Mouse (Mus musculus) heart, embryonic 13.5 days (tissue): ENCODE results near the gene Foxp1. TPM values are rescaled to one million over a fixed set of nuclear protein-coding genes. Genes with fewer than 3 reads are reported as not detected.

Experiments used
- ATAC-seq: fragments of 200-750 bp; cut with Nextera tagmentation; 2 replicates; pipeline ENCODE4 v1.8.0; 2017; ENCODE audit warnings: moderate TSS enrichment; ENCODE audit not compliant: insufficient number of reproducible peaks, low FRiP score, low TSS enrichment; ENCODE audit errors: extremely low read depth
- H3K27ac ChIP-seq: fragments of 300-500 bp; sonication (generic); replicated peaks from 2 replicates; pipeline ENCODE4 v1.5.1; 2015; ENCODE audit warnings: moderate library complexity, mild to moderate bottlenecking, inconsistent platforms
- H3K27me3 ChIP-seq: fragments of 300-500 bp; sonication (generic); replicated peaks from 2 replicates; pipeline ENCODE4 v1.6.1; 2015; ENCODE audit warnings: mild to moderate bottlenecking, inconsistent platforms
- H3K36me3 ChIP-seq: fragments of 300-500 bp; sonication (generic); 2 replicates; pipeline ENCODE4 v1.6.1; 2015; ENCODE audit warnings: mild to moderate bottlenecking, inconsistent platforms
- H3K4me1 ChIP-seq: fragments of 300-500 bp; sonication (generic); 2 replicates; pipeline ENCODE4 v1.6.1; 2015; ENCODE audit warnings: inconsistent platforms
- H3K4me2 ChIP-seq: fragments of 300-500 bp; sonication (generic); 2 replicates; pipeline ENCODE4 v1.6.1; 2015; ENCODE audit warnings: inconsistent platforms, mild to moderate bottlenecking, moderate library complexity
- H3K4me3 ChIP-seq: fragments of 300-500 bp; sonication (generic); 2 replicates; pipeline ENCODE4 v1.5.1; 2015; ENCODE audit warnings: moderate library complexity, mild to moderate bottlenecking, inconsistent platforms
- H3K9ac ChIP-seq: fragments of 300-500 bp; sonication (generic); 2 replicates; pipeline ENCODE4 v1.6.1; 2015; ENCODE audit warnings: inconsistent platforms, mild to moderate bottlenecking, moderate library complexity
- H3K9me3 ChIP-seq: fragments of 300-500 bp; sonication (generic); 2 replicates; pipeline ENCODE4 v1.6.1; 2016; ENCODE audit warnings: inconsistent platforms
- WGBS: fragments of 180-500 bp; shearing (Covaris S2); methylation state at CpG from one replicate; pipeline ENCODE4 v1.1.7; 2015; ENCODE audit warnings: mixed read lengths; 5-methylcytosine and 5-hydroxymethylcytosine counted together
- polyA plus RNA-seq: library from polyadenylated mRNA; unstranded; fragments of >200 nt; fragmentation: Nextera tagmentation; extraction: Ambion mirVana; gene quantifications from 2 replicates; pipeline ENCODE4 v1.2.1, GENCODE M21; 2015

Foxp1 gene
- polyA plus RNA-seq, 1 experiment from 2014 or later, result 71.7 TPM

DNA sequence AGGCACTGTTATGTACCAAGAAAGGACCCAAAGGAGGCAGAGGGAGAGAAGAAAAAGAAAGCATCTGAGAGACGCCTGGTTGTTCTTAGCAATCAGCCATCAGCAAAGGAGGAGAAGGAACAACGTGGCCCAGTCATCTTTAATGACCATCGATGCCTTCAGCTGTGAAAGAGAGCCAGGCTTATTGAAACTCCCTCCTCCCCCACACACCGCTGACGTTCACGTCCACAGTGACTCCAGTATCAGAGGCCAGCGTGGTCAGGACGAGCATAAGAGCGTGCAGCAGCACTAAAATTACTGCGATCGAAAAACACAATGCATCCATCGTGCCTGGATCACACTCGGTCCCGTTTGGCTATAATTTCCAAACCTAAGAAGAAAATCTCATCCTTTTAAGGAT lies 223.3 kb downstream of the Foxp1 start:
- no peak for ATAC-seq
- Histone ChIP-seq H3K4me3 (no peak overlapping the region), H3K36me3 (no peaks in the 10 kb centered on the region), H3K4me1 (peaks cover 13% of the 10 kb centered on the region), H3K4me2 (no peak overlapping the region), H3K27ac (no peak overlapping the region), H3K27me3 (no peaks in the 10 kb centered on the region), H3K9ac (no peak overlapping the region), H3K9me3 (no peaks in the 10 kb centered on the region)
- WGBS, result 73% methylated on average over 14 of the region's 14 CpGs

DNA sequence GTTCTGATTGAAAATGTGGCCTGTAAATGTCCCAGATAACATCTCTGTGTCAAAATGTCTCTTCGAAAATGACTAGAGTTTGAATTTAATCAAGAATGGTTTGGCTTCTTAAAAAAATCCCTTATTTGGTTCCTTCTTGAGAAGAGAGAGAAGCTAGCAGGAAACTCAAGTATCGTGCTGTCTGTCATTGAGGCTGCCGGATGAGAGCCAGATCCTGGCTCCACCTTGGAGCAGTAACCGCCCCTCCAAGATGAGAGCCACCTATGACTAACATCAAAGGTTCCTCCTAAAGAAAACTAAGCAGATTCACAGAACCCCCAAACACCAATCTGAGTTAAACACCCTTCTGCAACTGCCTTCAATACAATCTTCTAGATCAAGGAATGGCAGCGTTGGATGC lies 225.0 kb downstream of the Foxp1 start:
- Histone ChIP-seq H3K36me3 (no peaks in the 10 kb centered on the region), H3K4me3 (no peak overlapping the region), H3K9ac (no peak overlapping the region), H3K4me2 (no peak overlapping the region), H3K27me3 (no peaks in the 10 kb centered on the region), H3K9me3 (no peaks in the 10 kb centered on the region), H3K27ac (no peak overlapping the region), H3K4me1 (peaks cover 11% of the 10 kb centered on the region)
- ATAC-seq, result no peak
- 80% methylated on average over 5 of the region's 5 CpGs for WGBS

- Histone ChIP-seq H3K4me2 (no peak overlapping the region), H3K9me3 (no peaks in the 10 kb centered on the region), H3K27ac (0 out of 2 replicates have a peak overlapping the region, but pooled peaks have one; percentile 28), H3K4me1 (0 out of 2 replicates have a peak, but pooled peaks cover 7% of the 10 kb centered on the region), H3K9ac (no peak overlapping the region), H3K27me3 (no peaks in the 10 kb centered on the region), H3K36me3 (no peaks in the 10 kb centered on the region), H3K4me3 (no peak overlapping the region)
- no peak for ATAC-seq
- 71% methylated on average over 8 of the region's 8 CpGs for WGBS
Observed at GRCm38 (mm10) chr6:99295495-99295894, 227.0 kb downstream of the Foxp1 start.

DNA sequence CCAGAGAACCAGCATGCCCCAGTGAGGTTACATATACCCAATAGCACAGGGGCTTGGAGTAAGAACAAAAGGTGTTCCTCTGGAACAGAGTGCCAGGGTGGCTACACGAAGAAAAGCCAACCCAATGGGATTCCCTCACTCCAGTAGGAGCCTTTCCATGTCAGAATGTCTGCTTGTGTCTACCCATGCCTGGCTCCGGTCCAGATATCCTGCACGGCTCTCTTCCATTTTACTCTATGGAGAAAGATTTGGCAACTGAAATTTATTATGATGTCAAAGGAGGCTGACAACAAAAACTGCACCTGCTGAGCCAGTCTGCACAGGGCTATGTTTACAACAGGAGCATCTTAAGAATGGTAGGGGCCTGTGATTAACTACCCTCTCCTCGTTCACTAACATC lies 233.3 kb downstream of the Foxp1 start:
- Histone ChIP-seq H3K4me1 (0 out of 2 replicates have a peak, but pooled peaks cover 3% of the 10 kb centered on the region), H3K4me2 (no peak overlapping the region), H3K4me3 (no peak overlapping the region), H3K27ac (no peak overlapping the region), H3K9ac (no peak overlapping the region), H3K27me3 (no peaks in the 10 kb centered on the region), H3K36me3 (no peaks in the 10 kb centered on the region), H3K9me3 (no peaks in the 10 kb centered on the region)
- no peak for ATAC-seq
- WGBS, result 63% methylated on average over 4 of the region's 4 CpGs

GRCm38 (mm10) chr6:99285026-99285425 lies 237.5 kb downstream of the Foxp1 start:
- Histone ChIP-seq H3K27me3 (no peaks in the 10 kb centered on the region), H3K4me2 (no peak overlapping the region), H3K9ac (no peak overlapping the region), H3K9me3 (no peaks in the 10 kb centered on the region), H3K36me3 (no peaks in the 10 kb centered on the region), H3K4me3 (no peak overlapping the region), H3K27ac (no peak overlapping the region), H3K4me1 (0 out of 2 replicates have a peak, but pooled peaks cover 3% of the 10 kb centered on the region)
- 67% methylated on average over 3 of the region's 3 CpGs for WGBS
- no peak for ATAC-seq

- no peak overlapping the region for H3K27ac ChIP-seq
- 0 out of 2 replicates have a peak, but pooled peaks cover 3% of the 10 kb centered on the region for H3K4me1 ChIP-seq
- H3K4me3 ChIP-seq, result no peak overlapping the region
- no peaks in the 10 kb centered on the region for H3K9me3 ChIP-seq
- no peak for ATAC-seq
- 75% methylated on average over 4 of the region's 4 CpGs for WGBS
- no peak overlapping the region for H3K9ac ChIP-seq
- H3K4me2 ChIP-seq, result no peak overlapping the region
- H3K36me3 ChIP-seq, result no peaks in the 10 kb centered on the region
- H3K27me3 ChIP-seq, result no peaks in the 10 kb centered on the region
Observed at GRCm38 (mm10) chr6:99284019-99284418, 238.5 kb downstream of the Foxp1 start.

DNA sequence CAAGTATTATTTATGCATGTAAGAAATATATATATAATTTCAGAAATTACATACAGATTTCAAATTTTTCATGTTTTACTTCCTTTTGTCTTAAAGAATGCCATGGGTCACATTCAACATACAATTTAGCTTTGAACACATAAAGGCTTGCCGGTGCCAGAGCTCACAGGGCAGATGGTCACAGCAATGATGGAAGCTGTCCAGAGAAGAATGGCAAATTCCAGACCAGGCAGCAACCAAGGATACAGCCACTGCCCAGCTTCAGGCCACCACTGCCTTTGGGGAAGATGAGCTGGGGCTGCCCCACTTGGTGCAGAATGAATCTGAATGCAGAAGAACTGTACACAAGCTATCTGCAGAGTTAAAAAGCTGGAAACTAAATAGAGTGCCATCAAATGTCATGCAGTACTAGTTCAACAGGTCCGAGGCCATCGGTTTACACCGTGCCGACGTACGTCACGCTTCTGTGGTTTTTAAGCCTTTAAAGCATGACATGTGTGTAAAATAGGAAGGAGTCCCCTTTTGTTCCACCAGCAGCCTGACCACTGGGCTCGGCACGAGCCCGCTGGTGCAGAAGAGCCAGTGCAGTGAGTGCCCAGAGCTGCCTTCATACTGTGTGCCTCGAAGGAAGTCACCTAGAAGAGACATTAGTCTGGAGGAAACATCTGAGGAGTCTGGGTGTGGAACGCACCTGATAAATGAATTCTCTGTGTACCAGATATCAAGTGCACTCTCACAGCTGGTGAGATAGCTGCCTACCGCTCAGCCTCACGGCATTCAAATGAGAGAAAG lies 239.5 kb downstream of the Foxp1 start:
- no peaks in the 10 kb centered on the region for H3K36me3 ChIP-seq
- no peaks in the 10 kb centered on the region for H3K9me3 ChIP-seq
- 75% methylated on average over 15 of the region's 15 CpGs for WGBS
- no peak overlapping the region for H3K4me3 ChIP-seq
- H3K27me3 ChIP-seq, result no peaks in the 10 kb centered on the region
- no peak overlapping the region for H3K9ac ChIP-seq
- H3K4me1 ChIP-seq, result 0 out of 2 replicates have a peak, but pooled peaks cover 3% of the 10 kb centered on the region
- H3K27ac ChIP-seq, result no peak overlapping the region
- no peak for ATAC-seq
- no peak overlapping the region for H3K4me2 ChIP-seq

DNA sequence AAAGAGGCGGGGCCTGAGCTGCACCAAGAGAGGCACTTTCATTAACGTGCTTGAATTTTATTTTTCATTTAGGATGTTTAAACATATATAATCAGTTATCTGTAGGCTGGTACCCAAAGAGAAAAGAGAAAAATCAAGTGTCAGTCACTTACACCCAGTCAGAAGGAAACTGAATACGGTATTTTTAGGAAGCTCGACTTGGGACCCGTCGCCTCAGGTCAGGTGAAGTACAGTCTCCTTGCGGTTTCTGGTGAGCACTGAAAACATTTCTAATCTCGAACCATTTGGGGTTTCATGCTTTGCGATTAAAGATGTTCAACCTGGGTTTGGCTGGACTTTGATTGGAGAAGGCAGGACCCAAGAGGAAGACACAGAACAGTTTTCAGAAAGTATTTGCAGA lies 241.1 kb downstream of the Foxp1 start:
- Histone ChIP-seq H3K27me3 (no peaks in the 10 kb centered on the region), H3K4me3 (no peak overlapping the region), H3K9me3 (no peaks in the 10 kb centered on the region), H3K27ac (no peak overlapping the region), H3K4me2 (no peak overlapping the region), H3K4me1 (peaks cover 6% of the 10 kb centered on the region), H3K36me3 (no peaks in the 10 kb centered on the region), H3K9ac (no peak overlapping the region)
- WGBS, result 87% methylated on average over 9 of the region's 9 CpGs
- no peak for ATAC-seq

GRCm38 (mm10) chr6:99280619-99281018 lies 241.9 kb downstream of the Foxp1 start:
- Histone ChIP-seq H3K4me1 (peaks cover 15% of the 10 kb centered on the region), H3K4me2 (no peak overlapping the region), H3K27ac (no peak overlapping the region), H3K36me3 (no peaks in the 10 kb centered on the region), H3K4me3 (no peak overlapping the region), H3K27me3 (no peaks in the 10 kb centered on the region), H3K9ac (no peak overlapping the region), H3K9me3 (no peaks in the 10 kb centered on the region)
- no peak for ATAC-seq
- WGBS, result 70% methylated on average over 5 of the region's 5 CpGs

GRCm38 (mm10) chr6:99277251-99277650 lies 245.3 kb downstream of the Foxp1 start:
- H3K9ac ChIP-seq, result no peak overlapping the region
- no peak overlapping the region for H3K27ac ChIP-seq
- no peaks in the 10 kb centered on the region for H3K36me3 ChIP-seq
- peaks cover 17% of the 10 kb centered on the region for H3K4me1 ChIP-seq
- 83% methylated on average over 1 of the region's 1 CpGs for WGBS
- no peak overlapping the region for H3K4me2 ChIP-seq
- ATAC-seq, result no peak
- no peak overlapping the region for H3K4me3 ChIP-seq
- no peaks in the 10 kb centered on the region for H3K9me3 ChIP-seq
- H3K27me3 ChIP-seq, result no peaks in the 10 kb centered on the region

DNA sequence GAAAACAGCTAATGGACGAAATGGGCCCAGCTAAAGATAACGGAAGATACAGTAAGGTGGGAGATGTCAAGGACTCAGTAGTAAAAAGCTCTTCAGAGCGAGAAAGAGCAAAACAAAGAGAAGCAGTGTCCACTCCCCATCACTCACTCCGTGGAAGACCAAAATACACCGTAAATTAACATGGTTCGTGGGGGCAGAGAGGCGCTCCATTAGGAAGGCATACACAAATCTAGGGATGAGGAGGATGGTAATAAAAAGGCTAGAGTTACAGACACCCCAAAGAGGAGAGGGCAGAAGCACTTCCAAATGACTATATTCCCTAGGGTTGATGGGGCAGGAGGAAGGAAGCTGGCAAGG lies 246.2 kb downstream of the Foxp1 start:
- H3K4me3 ChIP-seq, result no peak overlapping the region
- peak overlapping the region; percentile 20; the same call in 1 of the 2 replicates for H3K27ac ChIP-seq
- no peak for ATAC-seq
- H3K9me3 ChIP-seq, result no peaks in the 10 kb centered on the region
- no peaks in the 10 kb centered on the region for H3K36me3 ChIP-seq
- H3K27me3 ChIP-seq, result no peaks in the 10 kb centered on the region
- peaks cover 17% of the 10 kb centered on the region for H3K4me1 ChIP-seq
- WGBS, result 45% methylated on average over 7 of the region's 7 CpGs
- no peak overlapping the region for H3K4me2 ChIP-seq
- no peak overlapping the region for H3K9ac ChIP-seq
